Comparison of ENCODE assay signal across 8 mouse cellular contexts in the genomic region with DNA sequence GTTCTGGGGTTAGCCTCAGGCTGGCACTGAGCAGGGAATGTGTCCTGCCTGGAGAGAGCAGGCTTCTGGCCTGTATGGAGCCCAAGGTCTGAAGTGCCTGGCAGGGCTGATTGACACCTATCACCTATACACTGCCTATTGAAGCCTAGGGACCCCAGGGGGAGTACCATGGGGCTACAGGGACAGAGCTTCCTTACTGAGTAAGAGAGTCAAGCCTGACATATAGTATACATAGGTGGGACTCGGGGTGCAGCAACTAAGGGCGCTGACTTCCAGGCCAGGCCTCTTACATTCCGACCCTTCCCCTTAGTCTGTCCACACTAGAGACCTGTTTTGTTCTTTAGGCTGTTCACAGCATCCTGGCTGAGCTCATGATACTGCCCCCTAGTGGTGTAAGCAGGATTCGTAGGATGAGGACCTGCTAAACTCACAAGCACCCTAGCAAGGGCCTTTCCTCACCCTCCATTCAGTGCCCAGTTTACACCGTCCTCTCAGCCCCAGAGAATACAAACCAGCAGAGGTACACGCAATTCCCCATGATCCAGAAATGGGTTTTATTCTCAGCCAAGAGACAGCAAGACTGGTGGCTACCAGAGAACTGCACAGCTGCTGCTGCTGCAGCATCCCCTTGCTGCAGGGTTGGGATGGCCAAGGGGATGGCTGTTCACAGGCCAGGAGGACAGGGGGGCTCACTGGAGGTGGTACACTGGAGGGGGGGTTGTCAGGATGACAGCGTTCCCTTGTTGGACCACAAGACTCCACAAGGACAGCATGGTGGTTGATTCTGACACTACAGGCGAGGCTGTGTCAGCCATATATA. TPM values are rescaled to one million over a fixed set of nuclear protein-coding genes. Genes with fewer than 3 reads are reported as not detected.
A peak's percentile ranks its signal among the peaks of the same experiment; 100 is the strongest.
DNase-seq lines count a peak whose midpoint lies in the region; ATAC-seq lines count a peak whose summit lies in the region.

No protein-coding gene starts in this region.

- H3K4me3 ChIP-seq in liver, embryonic 12.5 days = no peak overlapping the region
- no peak overlapping the region for H3K4me3 ChIP-seq in hindbrain, embryonic 14.5 days (replicated peaks; ENCODE audit: low read length)

- peaks cover 36% of the 10 kb centered on the region for H3K27me3 ChIP-seq in liver, embryonic 12.5 days (replicated peaks)
- peaks cover 4% of the 10 kb centered on the region; the same call in 1 of the 2 replicates for H3K27me3 ChIP-seq in hindbrain, embryonic 14.5 days (ENCODE audit: control insufficient read depth, insufficient read depth, low read length)

- H3K36me3 ChIP-seq in liver, embryonic 12.5 days = peaks cover 52% of the 10 kb centered on the region
- H3K36me3 ChIP-seq in hindbrain, embryonic 14.5 days (replicated peaks; ENCODE audit: control insufficient read depth, insufficient read depth) = peaks cover 91% of the 10 kb centered on the region

- ATAC-seq in liver, embryonic 12.5 days = no peak
- ATAC-seq in hindbrain, embryonic 14.5 days (ENCODE audit: low FRiP score) = peak; percentile 32; the same call in 1 of the 2 replicates

- H3K9ac ChIP-seq in liver, embryonic 12.5 days = no peak overlapping the region
- no peak overlapping the region for H3K9ac ChIP-seq in hindbrain, embryonic 14.5 days

- H3K4me2 ChIP-seq in liver, embryonic 12.5 days = no peak overlapping the region
- H3K4me2 ChIP-seq in hindbrain, embryonic 14.5 days (replicated peaks) = no peak overlapping the region

- H3K9me3 ChIP-seq in liver, embryonic 12.5 days (replicated peaks) = no peaks in the 10 kb centered on the region
- H3K9me3 ChIP-seq in hindbrain, embryonic 14.5 days (ENCODE audit: control insufficient read depth, low read length) = no peaks in the 10 kb centered on the region

- DNase-seq in adrenal gland, adult (ENCODE audit: inconsistent age in 2 of 2, low spot score in 1 of 2) = peak; percentile 37 to 81
- DNase-seq in adrenal gland, postnatal 4 days (ENCODE audit: low spot score in 2 of 2) = no peak
- peak; percentile 62 for DNase-seq in liver
- peak; percentile 82 for DNase-seq in cerebellum, adult 8-10 months
- DNase-seq in hindbrain, embryonic 14.5 days (ENCODE audit: low spot score) = peak; percentile 84
- peak; percentile 70 for DNase-seq in lung, postnatal 14 days
- peak; percentile 38 to 64 for DNase-seq in spleen, postnatal 10 days (ENCODE audit: low spot score in 2 of 2)

- peaks cover 17% of the 10 kb centered on the region for H3K4me1 ChIP-seq in liver, embryonic 12.5 days
- H3K4me1 ChIP-seq in hindbrain, embryonic 14.5 days (replicated peaks; ENCODE audit: control insufficient read depth, insufficient read depth, low read length) = peaks cover 17% of the 10 kb centered on the region

- 38% methylated on average over 8 of the region's 8 CpGs for WGBS in liver, embryonic 12.5 days (ENCODE audit: insufficient replicate concordance)
- WGBS in hindbrain, embryonic 14.5 days = 47% methylated on average over 8 of the region's 8 CpGs

- H3K27ac ChIP-seq in liver, embryonic 12.5 days = no peak overlapping the region
- no peak overlapping the region for H3K27ac ChIP-seq in hindbrain, embryonic 14.5 days

RNA-seq across cellular contexts. Expression of gene Swi5, which starts 20.3 kb away (rescaled TPM):
- total RNA-seq in adrenal gland, postnatal 4 days (2021) = 100 to 1,000 TPM; 225 to 237 TPM
- 214 and 218 TPM in 2 replicates for polyA plus RNA-seq in liver, embryonic 12.5 days (2016; fragmentation: Nextera tagmentation; extraction: Ambion mirVana)
- polyA plus RNA-seq in hindbrain, embryonic 14.5 days (2014; fragmentation: Nextera tagmentation; extraction: Ambion mirVana) = 192 and 221 TPM in 2 replicates

RNA-seq across cellular contexts. Expression of gene Golga2, which starts 21.0 kb away (rescaled TPM):
- total RNA-seq in adrenal gland, postnatal 4 days (2021) = 10 to 100 TPM; 78.6 to 80.4 TPM
- polyA plus RNA-seq in liver, embryonic 12.5 days (2016; fragmentation: Nextera tagmentation; extraction: Ambion mirVana) = 13.0 and 14.4 TPM in 2 replicates
- polyA plus RNA-seq in hindbrain, embryonic 14.5 days (2014; fragmentation: Nextera tagmentation; extraction: Ambion mirVana) = 26.4 and 29.6 TPM in 2 replicates

RNA-seq across cellular contexts. Expression of gene Ciz1, which starts 44.0 kb away (rescaled TPM):
- 100 to 1,000 TPM in 1 of 2 experiments, 10 to 100 TPM in 1; 97.7 to 106 TPM for total RNA-seq in adrenal gland, postnatal 4 days (2021)
- 24.8 and 27.1 TPM in 2 replicates for polyA plus RNA-seq in liver, embryonic 12.5 days (2016; fragmentation: Nextera tagmentation; extraction: Ambion mirVana)
- 47.5 and 49.1 TPM in 2 replicates for polyA plus RNA-seq in hindbrain, embryonic 14.5 days (2014; fragmentation: Nextera tagmentation; extraction: Ambion mirVana)

RNA-seq across cellular contexts. Expression of gene Dnm1, which starts 45.0 kb away (rescaled TPM):
- 10 to 100 TPM; 41.3 to 43.4 TPM for total RNA-seq in adrenal gland, postnatal 4 days (2021)
- 2.4 and 3.1 TPM in 2 replicates for polyA plus RNA-seq in liver, embryonic 12.5 days (2016; fragmentation: Nextera tagmentation; extraction: Ambion mirVana)
- 123 and 132 TPM in 2 replicates for polyA plus RNA-seq in hindbrain, embryonic 14.5 days (2014; fragmentation: Nextera tagmentation; extraction: Ambion mirVana)

RNA-seq across cellular contexts. Expression of gene Uck1, which starts 48.2 kb away (rescaled TPM):
- total RNA-seq in adrenal gland, postnatal 4 days (2021) = 10 to 100 TPM; 88.3 to 98.2 TPM
- polyA plus RNA-seq in liver, embryonic 12.5 days (2016; fragmentation: Nextera tagmentation; extraction: Ambion mirVana) = 39.9 and 42.0 TPM in 2 replicates
- 76.0 and 86.5 TPM in 2 replicates for polyA plus RNA-seq in hindbrain, embryonic 14.5 days (2014; fragmentation: Nextera tagmentation; extraction: Ambion mirVana)

Comparison
In these comparisons a context has a peak if more than half of its experiments do, and no peak if none do; other contexts are left out.
1. DNase-seq: peak in adrenal gland, adult (2 of 2), liver (single experiment), cerebellum, adult 8-10 months (single experiment), hindbrain, embryonic 14.5 days (single experiment), lung, postnatal 14 days (single experiment) and spleen, postnatal 10 days (2 of 2); none in adrenal gland, postnatal 4 days (0 of 2).